Mouse (Mus musculus): ENCODE data around the gene Rbks. TPM values are rescaled to one million over a fixed set of nuclear protein-coding genes. Genes with fewer than 3 reads are reported as not detected.

Gene Rbks
- total RNA-seq, 2 experiments from 2014 or later = 3.4 to 5.9 TPM

DNA sequence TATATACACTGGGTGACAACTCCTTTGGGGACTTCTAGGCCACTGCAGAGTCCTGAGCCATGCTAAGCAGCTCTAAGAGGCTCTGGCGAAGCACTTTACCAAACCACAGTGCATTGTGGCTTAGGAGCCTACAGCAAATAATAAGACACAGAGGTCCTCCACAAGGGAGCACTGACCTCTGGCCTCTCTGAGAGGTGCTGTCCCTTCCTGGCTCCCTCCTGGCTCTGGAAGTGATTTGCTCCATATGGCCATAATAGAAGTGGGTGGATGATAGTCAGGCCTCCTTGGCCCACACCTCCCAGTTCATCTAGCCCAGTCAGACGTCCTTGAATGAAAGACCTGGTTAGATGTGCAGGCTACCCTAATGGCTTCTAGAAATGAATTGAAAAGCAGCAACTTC, 109.4 kb downstream of the Rbks start:
- DNase-seq (ENCODE audit: low spot score in 2 of 2) = no peak

DNA sequence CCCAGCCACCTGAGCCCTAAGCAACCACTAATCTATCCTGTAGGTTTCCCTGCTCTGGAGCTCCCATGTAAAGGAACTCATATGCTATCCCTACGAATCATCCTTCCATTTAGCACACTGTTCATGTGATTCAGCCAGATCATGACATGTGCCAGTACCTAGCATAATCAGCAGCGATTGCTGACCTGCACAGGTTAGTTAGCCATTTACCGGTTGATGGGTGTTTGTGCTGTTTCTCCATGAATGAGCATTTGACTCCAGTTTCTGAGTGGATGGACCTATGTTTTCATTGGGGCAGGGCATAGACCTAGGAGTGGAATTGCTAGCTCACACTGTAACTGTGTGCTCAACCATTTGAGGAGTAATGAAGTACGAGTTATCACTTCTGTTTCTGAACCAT, 111.9 kb downstream of the Rbks start:
- no peak for DNase-seq (ENCODE audit: low spot score in 2 of 2)

GRCm38 (mm10) chr5:31583261-31583660, 114.2 kb downstream of the Rbks start:
- no peak for DNase-seq (ENCODE audit: low spot score in 2 of 2)

DNA sequence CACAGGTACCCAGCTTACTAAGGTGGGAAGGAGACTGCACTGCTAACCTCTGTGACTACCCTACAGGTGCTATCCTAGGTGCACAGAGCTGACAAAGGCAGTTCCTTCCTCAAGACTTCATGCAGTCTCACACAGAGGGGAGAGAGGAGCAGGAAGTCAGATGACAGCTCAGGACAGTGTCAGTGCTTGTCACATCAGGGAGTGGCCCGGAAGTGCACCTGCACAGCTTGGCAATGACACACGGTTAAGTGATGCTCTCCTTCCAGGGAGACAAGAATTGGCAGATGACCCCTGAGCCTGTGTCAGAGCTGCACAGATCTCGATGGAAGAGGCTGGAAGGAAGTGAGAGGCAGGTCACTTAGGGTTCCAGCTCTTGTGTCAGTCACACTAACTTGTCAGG, 115.5 kb downstream of the Rbks start:
- no peak for DNase-seq (ENCODE audit: low spot score in 2 of 2)

DNA sequence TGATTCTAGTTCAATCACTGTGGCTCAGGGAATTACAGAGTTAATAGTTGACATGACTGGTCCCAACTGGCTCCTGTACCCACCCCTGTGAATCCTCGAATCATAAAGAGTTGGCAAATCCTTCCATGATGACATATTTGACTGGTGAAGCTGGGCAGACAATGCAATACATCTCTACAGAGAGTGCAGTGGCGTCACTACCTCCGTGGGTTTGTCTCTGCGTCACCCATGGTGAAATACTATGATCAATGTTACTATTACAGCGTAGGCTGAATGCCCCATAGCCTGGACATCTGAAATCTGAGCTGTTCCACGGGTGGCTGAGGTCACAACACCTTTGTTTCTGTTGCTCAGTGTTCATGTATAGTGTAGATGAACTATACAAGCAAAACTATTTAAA, 116.2 kb downstream of the Rbks start:
- no peak for DNase-seq (ENCODE audit: low spot score in 2 of 2)

DNA sequence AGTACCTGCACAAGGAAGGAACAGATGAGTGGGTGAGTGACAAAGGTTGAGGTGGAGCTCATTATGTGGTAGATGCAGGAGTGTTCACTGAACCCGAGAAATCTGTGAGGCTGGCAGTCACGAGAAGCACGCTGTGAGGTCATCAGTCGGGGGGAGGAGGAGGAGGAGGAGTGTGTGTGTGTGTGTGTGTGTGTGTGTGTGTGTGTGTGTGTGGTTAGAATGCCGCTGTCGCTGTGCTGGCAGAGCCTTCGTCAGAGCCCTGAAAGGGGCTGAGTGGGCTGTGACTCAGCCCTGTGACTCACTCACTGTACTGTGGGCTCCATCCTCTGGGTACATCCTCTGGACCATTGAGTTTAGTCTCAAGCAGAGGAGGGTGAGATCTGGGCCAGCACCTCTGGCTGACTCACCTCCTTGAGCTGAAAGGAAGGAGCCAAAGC, 120.9 kb downstream of the Rbks start:
- DNase-seq (ENCODE audit: low spot score in 2 of 2) = no peak

Small RNA genes within 50 kb of the gene (microRNA-seq; reads per million reads assigned to microRNA genes)
- 0 reads per million in 2 experiments for gene Mir3473e

Other genes starting within 250 kb of the Rbks start
- 10 to 100 TPM; 41.6 to 46.0 TPM for gene Zfp512, start 245.2 kb downstream of the Rbks start, total RNA-seq (2021)
- gene 4930548H24Rik, start 211.9 kb downstream of the Rbks start, total RNA-seq (2021) = under 1 TPM; 0.16 to 0.21 TPM
- 10 to 100 TPM; 29.7 to 30.4 TPM for gene Gpn1, start 202.9 kb downstream of the Rbks start, total RNA-seq (2021)
- 10 to 100 TPM; 51.5 to 53.4 TPM for gene Slc4a1ap, start 170.6 kb downstream of the Rbks start, total RNA-seq (2021)
- gene Supt7l, start 169.8 kb downstream of the Rbks start, total RNA-seq (2021) = 10 to 100 TPM; 17.5 to 17.7 TPM
- 100 to 1,000 TPM; 109 to 114 TPM for gene Mrpl33, start 100.7 kb downstream of the Rbks start, total RNA-seq (2021)
- 10 to 100 TPM; 39.9 to 41.3 TPM for gene Babam2, start 57 bp upstream of the Rbks start, total RNA-seq (2021)